Mouse (Mus musculus) embryo, embryonic 10 days (tissue): ENCODE data around the gene Ptger3.

Experiments
- DNase-seq: peaks from one replicate; pipeline ENCODE4 v3.0.0-alpha.2; 2015; ENCODE audit warnings: low spot score

Gene Ptger3

DNA sequence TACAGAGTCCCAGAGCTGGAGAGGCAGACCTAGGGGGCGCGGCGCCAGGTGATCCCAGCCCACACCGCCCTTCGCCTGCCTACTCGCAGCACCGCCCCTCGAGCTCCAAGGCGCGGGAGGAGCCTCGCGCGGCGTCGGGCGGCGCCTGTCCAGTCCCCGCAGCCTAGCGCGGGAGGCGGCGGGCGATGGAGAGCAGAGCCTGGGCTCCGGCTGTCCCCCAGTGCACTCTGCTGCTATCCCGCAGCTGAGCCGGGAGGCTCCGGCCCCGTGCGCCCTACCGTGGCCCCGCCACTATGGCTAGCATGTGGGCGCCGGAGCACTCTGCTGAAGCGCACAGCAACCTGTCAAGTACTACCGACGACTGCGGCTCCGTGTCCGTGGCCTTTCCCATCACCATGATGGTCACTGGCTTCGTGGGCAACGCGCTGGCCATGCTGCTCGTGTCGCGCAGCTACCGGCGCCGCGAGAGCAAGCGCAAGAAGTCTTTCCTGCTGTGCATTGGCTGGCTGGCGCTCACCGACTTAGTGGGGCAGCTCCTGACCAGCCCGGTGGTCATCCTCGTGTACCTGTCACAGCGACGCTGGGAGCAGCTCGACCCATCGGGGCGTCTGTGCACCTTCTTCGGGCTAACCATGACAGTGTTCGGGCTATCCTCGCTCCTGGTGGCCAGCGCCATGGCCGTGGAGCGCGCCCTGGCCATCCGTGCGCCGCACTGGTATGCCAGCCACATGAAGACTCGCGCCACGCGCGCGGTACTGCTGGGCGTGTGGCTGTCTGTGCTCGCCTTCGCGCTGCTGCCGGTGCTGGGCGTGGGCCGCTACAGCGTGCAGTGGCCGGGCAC is at the start of gene Ptger3:
Gene Ptger3, plus strand, starts transcription at position 168 of the 841 bp plus-strand sequence.
- peak; percentile 62 for DNase-seq

DNA sequence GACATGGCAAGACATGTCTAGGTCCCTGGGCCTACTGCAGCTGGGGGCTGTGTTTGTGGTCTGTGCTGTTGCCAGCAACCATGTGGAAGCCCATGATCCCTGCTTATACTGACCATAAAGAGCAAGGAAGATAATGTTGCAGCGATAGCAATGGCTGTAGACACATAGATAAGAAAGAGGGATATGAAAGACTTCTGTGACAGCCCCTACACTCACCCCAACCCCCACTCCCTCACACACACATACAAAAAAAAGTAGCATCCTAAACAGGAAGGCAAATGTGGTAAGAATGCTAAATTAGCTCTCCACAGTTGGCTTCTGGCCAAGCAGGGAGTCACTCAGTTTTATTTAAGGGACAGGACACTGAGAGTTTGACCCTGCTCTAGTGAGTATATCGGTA is 48.7 kb upstream of the Ptger3 start:
- no peak for DNase-seq

DNA sequence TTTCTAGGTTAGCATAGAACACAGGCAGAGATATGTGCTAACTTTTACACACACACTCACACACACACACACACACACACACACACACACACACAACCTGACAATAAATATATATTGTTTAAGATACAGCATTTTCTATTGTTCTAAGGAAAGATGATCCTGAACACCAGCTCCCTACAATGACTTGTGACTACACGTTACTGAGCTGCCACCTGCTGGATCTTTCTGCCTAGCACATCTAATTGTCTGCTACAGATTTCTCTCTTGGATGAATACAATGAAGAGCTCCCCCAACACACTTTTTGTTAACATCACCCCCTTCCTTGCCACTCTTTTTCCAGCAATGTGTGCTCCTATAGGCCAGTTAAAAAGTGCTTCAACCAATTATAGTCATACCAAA is 46.3 kb upstream of the Ptger3 start:
- DNase-seq: peak; percentile 80

DNA sequence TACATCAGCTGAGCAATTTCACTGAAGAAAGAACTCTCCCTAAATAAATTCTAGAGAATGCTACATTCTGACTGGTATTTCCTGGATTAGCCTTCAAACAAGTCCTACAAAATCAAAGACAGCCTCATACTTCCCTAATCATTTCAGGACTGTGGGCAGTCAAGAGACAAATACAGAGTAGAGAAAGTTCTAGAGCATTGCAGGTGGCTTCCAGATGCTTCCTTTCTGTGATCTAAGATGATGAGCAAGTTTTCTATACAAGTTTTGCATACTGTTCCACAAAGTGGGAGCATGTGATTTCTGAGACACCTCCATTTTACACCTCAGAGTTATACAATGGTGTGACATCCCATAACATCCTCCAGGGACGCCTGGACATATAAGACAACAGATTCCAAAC is 42.9 kb upstream of the Ptger3 start:
- DNase-seq: no peak

DNA sequence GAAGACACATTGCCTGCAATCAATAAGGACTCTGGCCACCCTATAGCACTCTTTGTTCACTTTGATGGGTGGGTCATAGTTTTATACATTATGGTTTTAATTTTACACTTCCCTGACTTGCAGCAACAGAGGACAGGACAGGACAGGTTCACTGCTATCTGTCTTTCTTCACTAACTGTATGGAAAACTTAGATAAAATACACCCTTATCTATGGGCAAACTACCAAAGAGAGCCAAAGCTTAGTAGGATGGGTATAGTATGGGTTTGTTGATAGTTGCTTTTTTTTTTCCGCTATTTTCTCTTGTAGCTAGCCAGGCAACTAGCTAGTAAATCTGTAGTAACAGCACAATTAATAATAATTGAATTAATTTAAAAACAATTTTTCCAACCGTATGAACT is 35.1 kb upstream of the Ptger3 start:
- DNase-seq: no peak

DNA sequence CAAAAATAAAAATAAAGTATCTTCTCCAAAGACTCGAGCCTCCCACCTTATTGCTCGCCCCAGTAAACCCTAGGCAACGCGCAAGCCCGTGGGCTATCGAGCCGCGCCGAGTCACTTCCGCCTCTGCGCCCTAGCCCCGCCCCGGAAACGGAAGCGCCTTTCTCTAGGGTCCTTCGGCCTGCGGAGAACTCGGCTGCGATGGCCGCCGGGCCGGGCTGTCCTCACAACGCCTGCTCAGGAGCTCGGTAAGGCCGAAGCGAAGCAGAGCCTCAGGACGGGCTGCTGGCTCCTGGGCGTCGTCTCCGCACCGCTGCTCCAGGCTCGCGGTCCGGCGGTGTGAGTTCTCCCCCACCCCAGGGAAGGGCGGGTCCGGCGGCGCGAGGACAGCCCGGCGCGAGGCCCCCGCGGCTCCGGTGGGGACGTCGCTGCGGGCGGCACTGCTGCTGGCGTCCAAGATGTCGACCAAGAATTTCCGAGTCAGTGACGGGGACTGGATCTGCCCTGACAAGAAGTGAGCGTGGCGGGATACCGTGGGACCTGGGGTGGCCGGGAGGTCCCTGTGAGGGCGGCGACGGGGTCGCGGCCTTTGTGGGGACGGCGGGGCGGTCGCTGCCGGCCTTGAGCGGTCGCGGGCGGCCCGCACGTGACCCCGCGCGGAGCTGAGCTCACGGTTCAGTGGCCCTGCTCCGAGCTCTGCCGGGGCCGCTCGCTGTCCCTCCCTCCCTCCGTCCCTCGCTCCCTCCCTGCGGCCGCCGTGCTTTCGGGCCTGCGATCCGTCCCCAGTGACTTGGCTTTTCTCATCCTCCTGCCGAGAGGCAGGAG is 32.5 kb upstream of the Ptger3 start, which contains the start of gene Zranb2:
Gene Zranb2, plus strand, starts transcription at position 197 of the 822 bp plus-strand sequence.
- DNase-seq: peak; percentile 96

DNA sequence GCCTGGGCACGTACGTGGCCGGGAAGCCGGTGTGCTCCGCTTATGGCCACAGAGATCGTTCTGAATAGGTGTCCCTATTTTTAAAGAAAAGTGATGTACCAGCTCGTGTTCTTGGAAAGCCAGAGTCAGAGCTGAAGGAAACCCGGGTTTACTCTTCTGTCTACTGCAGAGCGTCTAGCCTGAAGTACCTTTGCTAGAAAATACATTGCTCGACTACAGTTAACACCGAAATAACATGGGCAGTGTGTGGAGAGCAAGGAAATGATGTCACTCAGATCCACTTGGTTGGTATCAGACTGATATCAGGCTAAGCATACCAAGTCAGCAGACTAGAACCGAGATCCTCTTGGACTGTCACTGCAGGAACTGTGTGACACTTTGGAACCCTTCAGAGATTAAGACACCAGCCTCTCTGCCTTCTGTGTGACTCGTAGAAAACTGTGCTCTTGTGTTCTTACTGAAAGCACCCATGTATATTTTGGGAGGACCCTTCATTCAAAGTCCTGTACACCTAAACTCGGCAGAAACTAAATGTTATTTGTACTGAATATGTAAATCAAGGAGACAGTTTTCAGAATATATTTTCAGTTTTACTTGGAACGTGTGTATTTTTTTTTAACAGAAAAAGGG is 31.8 kb upstream of the Ptger3 start:
- DNase-seq: peak; percentile 42

DNA sequence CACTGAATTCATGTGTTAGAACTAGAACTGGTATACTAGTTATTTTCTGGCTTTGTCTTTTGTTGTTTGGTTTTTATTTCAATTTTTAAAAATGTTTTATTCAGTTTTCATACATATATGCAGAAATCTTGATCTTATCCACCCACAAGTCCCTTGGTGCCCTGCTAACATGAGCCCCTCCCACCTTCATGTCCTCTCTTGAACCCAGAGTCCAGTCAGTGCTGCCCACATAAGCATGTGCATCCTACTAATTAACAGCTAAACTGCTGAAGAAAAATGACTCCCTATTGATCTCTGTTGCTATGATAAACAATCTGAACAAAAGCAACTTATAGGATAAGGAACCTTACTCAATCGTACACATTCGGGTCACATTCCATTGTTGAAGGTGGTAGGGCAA is 17.4 kb upstream of the Ptger3 start:
- no peak for DNase-seq

DNA sequence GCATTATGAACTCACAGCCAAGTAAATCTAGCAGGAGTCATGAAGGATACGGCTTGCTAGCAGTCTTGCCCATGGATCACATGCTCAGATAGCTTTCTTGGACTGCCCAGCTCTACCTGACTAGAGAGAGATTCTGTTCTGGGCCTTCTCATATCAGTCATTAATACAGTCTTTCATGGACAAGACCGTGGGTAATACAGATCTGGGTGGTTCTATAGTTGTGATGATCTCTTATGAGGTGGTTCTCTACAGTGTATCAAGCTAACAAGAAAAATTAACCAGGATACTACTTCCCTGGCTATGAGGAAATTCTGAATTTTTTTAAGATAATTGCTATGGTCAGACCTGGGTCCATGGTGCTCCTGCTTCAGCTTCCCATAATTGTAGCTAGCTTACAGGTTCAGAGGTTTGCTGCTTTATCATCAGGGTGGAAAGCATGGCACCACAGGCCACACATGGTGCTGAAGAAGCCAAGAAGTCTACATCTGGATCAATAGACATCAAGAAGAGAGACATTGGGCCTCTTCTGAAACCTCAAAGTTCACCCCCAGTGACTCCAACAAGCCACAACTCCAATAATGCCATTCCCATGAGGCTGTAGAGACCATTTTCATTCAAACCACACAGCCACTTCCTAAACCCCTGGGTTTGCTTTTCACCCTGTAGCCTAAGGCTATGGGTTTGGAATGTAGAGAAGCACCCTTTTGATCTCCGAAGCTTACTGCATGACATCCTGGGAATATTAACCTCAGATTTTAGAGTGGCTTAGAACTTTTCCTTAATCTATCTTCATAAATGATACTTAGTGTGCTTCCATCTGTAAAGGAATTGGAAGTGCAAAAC is 16.7 kb upstream of the Ptger3 start:
- no peak for DNase-seq

DNA sequence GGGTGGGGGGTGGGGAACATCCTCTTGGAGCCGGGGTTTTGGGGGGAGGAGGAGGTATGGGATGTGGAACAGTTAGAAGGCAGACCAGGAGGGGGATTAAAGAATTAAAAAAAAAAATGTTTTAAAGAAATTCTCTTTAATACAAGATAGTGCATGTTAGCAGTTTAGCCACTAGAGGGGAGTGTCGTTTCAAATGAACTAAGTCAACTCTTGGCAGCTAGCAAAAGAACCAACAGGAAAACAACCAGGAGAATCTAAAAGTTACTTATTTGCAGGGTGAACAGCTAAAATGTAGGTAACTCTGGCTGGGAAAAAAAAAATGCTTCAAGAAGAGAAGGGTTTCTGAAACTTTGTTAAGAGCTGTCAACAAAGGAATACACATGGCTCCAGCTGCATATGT is 1.5 kb upstream of the Ptger3 start:
- peak; percentile 79 for DNase-seq

DNA sequence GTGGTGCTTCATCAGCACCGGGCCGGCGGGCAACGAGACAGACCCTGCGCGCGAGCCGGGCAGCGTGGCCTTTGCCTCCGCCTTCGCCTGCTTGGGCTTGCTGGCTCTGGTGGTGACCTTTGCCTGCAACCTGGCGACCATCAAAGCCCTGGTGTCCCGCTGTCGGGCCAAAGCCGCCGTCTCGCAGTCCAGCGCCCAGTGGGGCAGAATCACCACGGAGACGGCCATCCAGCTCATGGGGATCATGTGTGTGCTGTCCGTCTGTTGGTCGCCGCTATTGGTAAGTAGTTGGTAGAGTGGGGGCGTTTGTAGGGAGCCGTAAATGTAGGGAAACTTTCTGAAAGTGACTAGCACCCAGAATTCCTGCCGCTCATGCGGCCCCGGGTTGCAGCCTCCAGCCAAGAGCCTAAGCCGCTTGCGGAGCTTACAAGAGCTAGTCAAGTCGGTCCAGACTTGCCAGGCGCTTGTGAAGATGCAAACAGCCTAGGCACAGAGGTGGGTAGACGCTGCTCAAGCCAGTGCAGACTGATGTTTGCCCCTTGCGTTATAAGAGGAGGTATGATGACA is 957 bp downstream of the Ptger3 start:
- DNase-seq: peak; percentile 10

DNA sequence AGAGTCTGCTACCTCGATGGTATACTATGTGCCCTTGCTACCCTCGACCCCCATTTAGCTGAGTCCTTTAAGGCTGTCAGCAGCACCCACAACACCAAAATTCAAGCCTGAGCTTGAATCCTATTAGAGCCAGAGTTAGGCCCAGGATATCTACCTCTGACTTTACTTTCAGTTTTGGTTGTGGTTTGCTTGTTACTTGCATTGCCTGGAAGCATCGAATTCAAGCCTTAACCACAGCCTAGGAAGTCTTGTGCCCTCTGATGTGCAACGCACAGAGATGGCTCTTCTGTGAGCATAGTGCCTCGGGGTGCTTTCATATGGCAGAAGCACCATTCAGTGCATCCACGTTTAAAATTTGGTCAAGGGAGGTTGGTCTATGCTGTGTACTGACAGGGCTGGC is 5.3 kb downstream of the Ptger3 start:
- DNase-seq: no peak

DNA sequence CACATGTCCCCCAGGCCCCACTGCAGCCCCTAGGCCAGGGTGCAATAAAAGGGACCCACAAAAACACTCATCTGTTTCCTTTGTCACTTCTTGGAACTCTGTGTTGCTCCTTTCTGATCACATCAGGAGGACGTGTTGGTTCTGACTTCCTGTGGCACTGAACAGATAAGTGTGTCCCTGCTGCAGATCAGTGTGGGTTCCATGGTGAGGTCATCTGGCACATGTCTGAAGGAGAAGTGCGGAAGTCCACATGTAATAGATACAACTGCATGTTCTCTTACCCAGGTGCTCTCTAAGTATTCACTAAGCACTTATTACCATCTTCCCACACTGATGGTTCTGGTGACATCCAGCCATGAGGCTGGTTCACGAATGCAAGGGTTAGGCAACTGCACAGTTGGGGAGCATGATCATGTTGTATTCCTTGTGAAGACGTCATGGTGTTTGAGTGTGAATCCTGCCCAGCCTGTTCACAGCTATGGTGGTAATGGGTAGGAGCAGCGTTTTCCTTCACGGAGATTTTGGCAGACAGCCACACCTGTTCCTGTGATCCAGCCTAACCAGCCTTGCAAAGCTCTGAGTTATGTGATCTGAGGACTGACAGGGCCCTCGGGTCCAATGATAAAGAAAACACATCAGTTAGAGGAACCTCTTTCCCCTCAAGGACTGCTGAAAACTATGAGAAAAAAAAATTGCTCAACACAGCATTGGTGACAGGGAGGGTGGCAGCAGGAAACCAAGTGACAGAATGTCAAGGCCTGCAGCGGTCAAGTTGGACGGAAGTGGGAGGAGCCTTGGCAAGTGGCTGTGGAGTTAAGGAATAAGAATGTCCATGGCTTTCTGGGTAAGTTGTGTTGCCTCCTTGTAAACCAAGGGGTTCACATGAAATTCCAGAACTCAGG is 9.0 kb downstream of the Ptger3 start:
- no peak for DNase-seq

DNA sequence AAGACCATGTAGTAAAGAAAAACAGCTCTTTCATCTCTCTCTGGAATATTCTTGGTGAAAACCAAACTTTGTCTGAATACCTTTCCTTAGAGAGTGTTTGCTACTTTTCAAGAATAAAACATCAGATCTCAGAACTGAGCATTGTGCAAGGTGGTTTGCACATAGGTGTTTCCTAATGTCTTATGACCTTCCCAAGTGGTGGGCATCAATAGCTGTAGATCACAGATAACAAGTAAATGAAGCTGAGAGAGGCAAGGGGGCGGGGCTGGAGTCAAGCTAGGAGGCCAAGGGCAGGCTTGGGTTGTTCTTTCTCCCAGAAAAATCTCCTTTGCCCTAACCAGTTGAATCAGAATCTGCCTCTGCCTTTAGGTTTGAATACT is 9.6 kb downstream of the Ptger3 start:
- no peak for DNase-seq

DNA sequence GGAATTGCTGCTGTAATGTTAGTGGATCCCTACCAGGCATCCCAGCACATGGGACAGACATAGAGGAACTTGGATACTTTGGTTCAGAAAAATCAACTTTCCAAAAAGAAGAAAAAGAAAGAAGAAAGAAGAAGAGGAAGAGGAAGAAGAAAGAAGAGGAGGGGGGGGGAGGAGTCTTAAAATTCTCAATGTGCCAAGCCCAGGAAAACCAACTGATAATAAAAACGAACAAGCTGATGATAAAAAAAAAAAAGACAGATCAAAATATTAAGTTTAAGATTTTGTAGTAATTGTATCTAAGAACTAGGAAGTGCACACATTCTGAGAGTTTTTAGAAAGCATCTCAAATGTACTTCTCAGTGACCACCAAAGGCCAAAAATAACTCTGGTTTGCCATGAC is 10.2 kb downstream of the Ptger3 start:
- no peak for DNase-seq

DNA sequence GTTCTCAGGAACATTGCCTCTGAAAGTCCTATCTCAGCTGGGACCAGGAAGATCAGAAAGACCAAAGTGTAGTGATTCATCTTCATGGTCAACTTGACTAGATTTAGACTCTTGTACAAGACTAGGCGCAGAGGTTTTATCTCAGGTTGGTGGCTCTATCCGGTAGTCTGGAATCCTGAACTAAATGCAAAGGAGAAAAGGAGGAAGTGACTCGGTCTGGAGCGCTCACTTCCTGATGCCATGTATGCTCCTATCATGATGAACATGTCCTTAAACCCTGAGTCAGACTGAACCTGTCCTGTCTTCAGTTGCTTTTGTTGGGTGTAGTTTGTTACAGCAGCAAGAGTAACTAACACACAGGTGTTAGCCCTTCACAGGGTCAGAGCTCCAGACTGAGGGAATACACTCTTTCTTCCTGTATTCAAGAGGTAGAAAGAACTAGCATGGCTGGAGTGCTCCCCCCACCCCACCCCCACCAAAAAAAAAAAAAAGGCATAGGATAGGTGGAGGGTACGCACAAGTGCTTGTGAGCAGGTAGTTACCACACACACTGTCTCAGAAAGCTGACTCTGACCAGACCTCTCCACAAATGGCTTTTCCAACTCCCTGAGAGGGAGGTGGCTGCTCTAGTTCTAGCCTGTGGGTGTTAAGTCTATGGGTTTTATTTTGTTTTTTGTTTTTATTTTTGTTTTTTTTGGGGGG is 11.9 kb downstream of the Ptger3 start:
- no peak for DNase-seq

DNA sequence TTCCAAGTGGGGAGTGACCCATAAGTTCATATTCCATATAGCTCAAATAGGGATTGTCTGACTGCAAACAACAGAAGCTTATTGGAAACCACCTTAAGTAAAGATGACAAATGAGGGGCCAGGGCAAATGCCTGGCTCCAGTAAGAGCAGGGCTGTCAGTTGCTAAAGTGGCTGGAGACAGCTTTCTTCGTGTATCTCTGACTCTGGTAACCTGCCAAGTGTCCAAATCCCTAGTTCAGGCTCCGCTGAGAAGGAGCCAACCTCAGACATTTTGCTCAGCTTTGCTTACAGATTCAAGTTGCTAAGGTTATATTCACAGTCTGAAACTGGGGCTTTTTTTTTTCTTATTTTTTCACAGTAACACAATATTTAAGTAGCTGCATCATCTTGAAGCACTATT is 12.7 kb downstream of the Ptger3 start:
- no peak for DNase-seq

DNA sequence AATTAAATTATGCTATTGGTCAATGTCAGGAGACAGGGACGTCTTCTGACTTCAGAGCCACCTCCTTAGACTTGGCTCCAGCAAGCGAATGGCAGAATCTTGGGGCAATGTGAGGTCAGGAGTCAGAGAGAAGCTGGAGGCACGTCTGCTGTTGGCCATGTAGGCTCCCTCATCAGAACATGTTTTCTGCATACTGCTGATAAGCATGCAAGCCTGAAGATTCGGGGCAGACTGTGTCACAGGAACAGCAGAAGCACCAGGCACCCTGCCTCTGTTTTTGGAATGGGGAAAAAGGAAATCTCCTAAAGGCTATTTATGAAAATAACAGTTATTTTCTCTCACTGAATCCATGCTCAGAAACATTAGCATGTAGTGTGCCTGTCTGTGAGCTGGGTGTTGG is 13.6 kb downstream of the Ptger3 start:
- DNase-seq: no peak

DNA sequence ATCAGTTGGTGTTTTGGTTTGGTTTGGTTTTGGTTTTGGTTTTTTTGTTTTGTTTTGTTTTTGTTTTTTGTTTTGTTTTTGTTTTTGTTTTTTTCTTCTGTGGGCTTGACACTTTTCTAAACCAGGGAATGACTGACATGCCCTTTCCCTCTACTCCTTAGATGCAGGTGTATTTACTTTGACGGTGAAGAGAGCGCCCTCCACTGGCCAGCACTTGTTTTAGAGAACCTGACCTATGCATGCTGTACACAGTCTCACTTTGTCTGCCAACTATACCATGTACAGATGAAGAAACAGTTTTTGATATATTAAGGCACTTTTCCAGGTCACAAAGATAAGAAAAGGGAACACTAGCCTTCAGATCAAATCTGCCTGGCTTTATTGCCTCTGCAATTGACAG is 15.1 kb downstream of the Ptger3 start:
- DNase-seq: no peak
